Mouse (Mus musculus) CH12.LX (cell line): ENCODE measurements at regions not wholly inside any gene's neighbourhood (a gene's known extent, or its start where the extent isn't known, plus 50 kb on each side); places are given as distances from the start of the nearest gene placed in this dataset.

ENCODE experiments used
- DNase-seq: peaks from one replicate; pipeline ENCODE4 v3.0.0-alpha.2; 2013; ENCODE audit errors: extremely low read depth
- H3K27ac ChIP-seq: 2 replicates; pipeline ENCODE4 v1.5.1; 2012; ENCODE audit warnings: low read depth, mild to moderate bottlenecking, control low read depth, moderate library complexity; ENCODE audit not compliant: insufficient read depth
- H3K27me3 ChIP-seq: replicated peaks from 2 replicates; pipeline ENCODE3; 2012; ENCODE audit warnings: inconsistent platforms
- H3K36me3 ChIP-seq, 2 experiments: replicated peaks in 1 of 2; 2 replicates each; pipeline versions ENCODE3 to v1.6.1; 2012; ENCODE audit warnings: inconsistent platforms in 1 of 2, low read length in 1 of 2, mild to moderate bottlenecking in 1 of 2, mixed read lengths in 1 of 2, moderate library complexity in 1 of 2; ENCODE audit not compliant: control insufficient read depth in 1 of 2, insufficient read depth in 1 of 2
- H3K4me1 ChIP-seq, 2 experiments: 2 replicates each; pipeline ENCODE4 v1.6.1; 2012; ENCODE audit warnings: inconsistent platforms in 1 of 2, moderate library complexity in 1 of 2; ENCODE audit not compliant: insufficient read depth in 2 of 2, control insufficient read depth in 1 of 2
- H3K4me2 ChIP-seq: 2 replicates; pipeline ENCODE4 v1.6.1; 2012; ENCODE audit warnings: low read depth, mild to moderate bottlenecking, control low read depth; ENCODE audit not compliant: poor library complexity, insufficient read depth, severe bottlenecking
- H3K4me3 ChIP-seq, 3 experiments: fragments of 150-350 bp in 1 of 3; sonication (generic) in 1 of 3; replicated peaks in 1 of 3; 2 replicates each; pipeline versions ENCODE3 to v1.5.1; 2011 to 2012; ENCODE audit warnings: low read depth in 2 of 3, low read length in 2 of 3, mild to moderate bottlenecking in 2 of 3, moderate library complexity in 2 of 3, control low read depth in 1 of 3, improper control_type of control experiment in 1 of 3, inconsistent platforms in 1 of 3, mixed read lengths in 1 of 3; ENCODE audit not compliant: poor library complexity in 1 of 3
- H3K79me2 ChIP-seq: replicated peaks from 2 replicates; pipeline ENCODE4 v1.6.1; 2012; ENCODE audit warnings: mild to moderate bottlenecking, moderate library complexity; ENCODE audit not compliant: control insufficient read depth, poor library complexity, insufficient read depth, severe bottlenecking; ENCODE audit errors: extremely low read depth
- H3K9ac ChIP-seq: 2 replicates; pipeline ENCODE4 v1.6.1; 2012; ENCODE audit warnings: low read depth, mild to moderate bottlenecking, control low read depth, moderate library complexity; ENCODE audit not compliant: insufficient read depth
- H3K9me3 ChIP-seq: replicated peaks from 2 replicates; pipeline ENCODE3; 2012; ENCODE audit warnings: low read length, inconsistent platforms, mixed read lengths
- BHLHE40 ChIP-seq: IDR thresholded peaks from 2 replicates; pipeline ENCODE4 v1.6.1; 2011; ENCODE audit warnings: mild to moderate bottlenecking, low read depth, low read length, improper control_type of control experiment
- CHD1 ChIP-seq: IDR thresholded peaks from 2 replicates; pipeline ENCODE4 v1.6.1; 2012; ENCODE audit warnings: low read depth, low read length, improper control_type of control experiment, inconsistent platforms
- CHD2 ChIP-seq: IDR thresholded peaks from 2 replicates; pipeline ENCODE4 v1.6.1; 2011; ENCODE audit warnings: low read length, improper control_type of control experiment
- CTCF ChIP-seq, 2 experiments: IDR thresholded peaks in 1 of 2; conservative IDR thresholded peaks in 1 of 2; 2 replicates each; pipeline ENCODE4 v1.5.1; 2011 to 2012; ENCODE audit warnings: low read depth in 2 of 2, low read length in 2 of 2, improper control_type of control experiment in 1 of 2, inconsistent platforms in 1 of 2, mild to moderate bottlenecking in 1 of 2, moderate library complexity in 1 of 2
- E2F4 ChIP-seq: IDR thresholded peaks from 2 replicates; pipeline ENCODE4 v1.6.1; 2011; ENCODE audit warnings: low read depth, low read length, improper control_type of control experiment; ENCODE audit not compliant: insufficient replicate concordance
- ETS1 ChIP-seq: conservative IDR thresholded peaks from 2 replicates; pipeline ENCODE4 v1.6.1; 2012; ENCODE audit warnings: low read depth, mild to moderate bottlenecking, inconsistent platforms, low read length, improper control_type of control experiment, moderate library complexity
- GABPA ChIP-seq: IDR thresholded peaks from 2 replicates; pipeline ENCODE4 v1.6.1; 2012; ENCODE audit warnings: low read depth, low read length, improper control_type of control experiment, inconsistent platforms; ENCODE audit not compliant: insufficient replicate concordance
- IRF4 ChIP-seq: IDR thresholded peaks from 2 replicates; pipeline ENCODE4 v1.6.1; 2014; ENCODE audit warnings: low read depth, mild to moderate bottlenecking, inconsistent platforms, low read length, improper control_type of control experiment
- JUN ChIP-seq: IDR thresholded peaks from 2 replicates; pipeline ENCODE4 v1.6.1; 2011; ENCODE audit warnings: low read depth, mild to moderate bottlenecking, low read length, improper control_type of control experiment, moderate library complexity; ENCODE audit not compliant: insufficient read depth
- JUND ChIP-seq: conservative IDR thresholded peaks from 2 replicates; pipeline ENCODE4 v1.6.1; 2011; ENCODE audit warnings: low read depth, low read length, improper control_type of control experiment
- KAT2A ChIP-seq: IDR thresholded peaks from 2 replicates; pipeline ENCODE4 v1.6.1; 2012; ENCODE audit warnings: low read length, improper control_type of control experiment, inconsistent platforms; ENCODE audit not compliant: insufficient replicate concordance
- MAZ ChIP-seq: IDR thresholded peaks from 2 replicates; pipeline ENCODE4 v1.6.1; 2012; ENCODE audit warnings: low read depth, mild to moderate bottlenecking, inconsistent platforms, low read length, improper control_type of control experiment, moderate library complexity
- MEF2A ChIP-seq: IDR thresholded peaks from 2 replicates; pipeline ENCODE4 v1.6.1; 2014; ENCODE audit warnings: low read depth, mild to moderate bottlenecking, inconsistent platforms, low read length, improper control_type of control experiment, borderline replicate concordance
- MYC ChIP-seq: IDR thresholded peaks from 2 replicates; pipeline ENCODE4 v1.6.1; 2011; ENCODE audit warnings: low read depth, mild to moderate bottlenecking, improper control_type of control experiment, low read length
- PAX5 ChIP-seq: IDR thresholded peaks from 2 replicates; pipeline ENCODE4 v1.6.1; 2012; ENCODE audit warnings: low read length, inconsistent platforms, mixed read lengths
- POLR2A ChIP-seq: IDR thresholded peaks from 2 replicates; pipeline ENCODE4 v1.6.1; 2011; ENCODE audit warnings: low read depth, mild to moderate bottlenecking, improper control_type of control experiment, low read length
- RAD21 ChIP-seq: IDR thresholded peaks from 2 replicates; pipeline ENCODE4 v1.6.1; 2011; ENCODE audit warnings: low read depth, mild to moderate bottlenecking, low read length, improper control_type of control experiment, moderate library complexity
- RCOR1 ChIP-seq: conservative IDR thresholded peaks from 2 replicates; pipeline ENCODE4 v1.6.1; 2012; ENCODE audit warnings: low read depth, mild to moderate bottlenecking, inconsistent platforms, low read length, improper control_type of control experiment
- TBP ChIP-seq: conservative IDR thresholded peaks from 2 replicates; pipeline ENCODE4 v1.6.1; 2011; ENCODE audit warnings: low read depth, low read length, improper control_type of control experiment
- TCF12 ChIP-seq: IDR thresholded peaks from 2 replicates; pipeline ENCODE4 v1.6.1; 2014; ENCODE audit warnings: low read depth, mild to moderate bottlenecking, inconsistent platforms, low read length, improper control_type of control experiment
- UBTF ChIP-seq: IDR thresholded peaks from 2 replicates; pipeline ENCODE4 v1.6.1; 2012; ENCODE audit warnings: low read depth, mild to moderate bottlenecking, inconsistent platforms, low read length, improper control_type of control experiment, moderate library complexity
- USF1 ChIP-seq: IDR thresholded peaks from 2 replicates; pipeline ENCODE4 v1.6.1; 2014; ENCODE audit warnings: low read depth, mild to moderate bottlenecking, inconsistent platforms, low read length, improper control_type of control experiment
- ZKSCAN1 ChIP-seq: IDR thresholded peaks from 2 replicates; pipeline ENCODE4 v1.6.1; 2012; ENCODE audit warnings: low read depth, inconsistent platforms, low read length, improper control_type of control experiment, borderline replicate concordance
- ZMIZ1 ChIP-seq: IDR thresholded peaks from 2 replicates; pipeline ENCODE4 v1.6.1; 2012; ENCODE audit warnings: low read depth, mild to moderate bottlenecking, inconsistent platforms, low read length, improper control_type of control experiment
- ZNF384 ChIP-seq: IDR thresholded peaks from 2 replicates; pipeline ENCODE4 v1.6.1; 2012; ENCODE audit warnings: low read depth, low read length, improper control_type of control experiment, inconsistent platforms
- dilution Hi-C: fragments of 300-500 bp; cut with MboI; formaldehyde crosslinking; loops from 2 replicates; pipeline ENCODE4 v1.14.3; 2020; ENCODE audit warnings: low sequenced_read_pairs; ENCODE audit not compliant: extremely low pct_unique_long_range_greater_than_20kb, extremely low pct_ligation_motif_present
- in situ Hi-C: fragments of 300-500 bp; cut with MboI; formaldehyde crosslinking; loops from 3 replicates; pipeline ENCODE4 v1.14.3; 2019; ENCODE audit warnings: low sequenced_read_pairs, low pct_ligation_motif_present, low pct_unique_long_range_greater_than_20kb, mixed read lengths

DNA sequence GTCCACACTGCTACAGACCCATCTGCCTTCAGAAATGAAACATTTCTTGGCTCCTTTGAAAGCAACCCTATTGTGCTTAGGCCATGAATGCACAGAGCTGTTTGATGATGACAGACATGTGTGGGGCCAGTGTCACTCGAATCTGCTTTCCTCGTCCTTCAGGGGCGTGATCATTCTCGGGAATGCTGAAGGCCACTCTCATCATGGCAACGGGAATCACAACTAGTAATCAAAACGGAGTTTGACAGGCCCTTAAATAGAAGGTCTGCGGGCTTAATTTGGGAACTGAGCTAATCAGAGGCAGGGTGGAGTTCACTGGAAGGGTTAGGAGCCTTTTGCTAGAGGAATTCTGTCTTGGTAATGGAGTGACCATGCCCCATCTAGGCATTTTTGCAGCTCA is 290.2 kb upstream of the Trib2 start:
- H3K4me2 ChIP-seq = no peak overlapping the region
- H3K9ac ChIP-seq = no peak overlapping the region
- no peaks in the 10 kb centered on the region for H3K4me1 ChIP-seq
- no peaks in the 10 kb centered on the region for H3K9me3 ChIP-seq
- no peak overlapping the region for H3K27ac ChIP-seq
- in situ Hi-C loops = no loop called here
- H3K36me3 ChIP-seq = no peaks in the 10 kb centered on the region
- H3K79me2 ChIP-seq = no peaks in the 10 kb centered on the region
- no peak for TF ChIP-seq UBTF
- no peak for TF ChIP-seq TCF12
- no peak for TF ChIP-seq USF1
- no peak for TF ChIP-seq RCOR1
- no peak for TF ChIP-seq JUND
- DNase-seq = no peak
- no peak overlapping the region for H3K4me3 ChIP-seq
- H3K27me3 ChIP-seq = no peaks in the 10 kb centered on the region
- dilution Hi-C loops = no loop called here

GRCm38 (mm10) chr12:16098840-16099239 is 282.1 kb upstream of the Trib2 start:
- no peaks in the 10 kb centered on the region for H3K9me3 ChIP-seq
- in situ Hi-C loops = no loop called here

DNA sequence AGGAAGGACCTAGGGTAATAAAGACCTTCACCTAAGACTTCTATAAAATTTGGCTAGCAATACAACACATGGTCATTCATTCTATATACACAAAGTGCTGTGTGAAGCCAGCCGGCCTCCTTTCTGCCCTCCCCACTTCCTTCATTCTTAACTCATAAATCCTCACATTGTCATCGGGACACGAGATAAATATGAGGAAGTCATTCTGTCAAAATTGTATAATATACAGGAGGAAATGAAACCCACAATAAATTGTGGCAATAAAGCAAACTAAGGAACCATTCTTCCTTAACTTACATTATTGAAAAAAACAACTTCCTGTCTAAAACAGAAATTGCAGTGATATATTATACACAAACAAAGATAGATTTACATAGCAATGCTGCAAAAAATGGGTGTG is 275.9 kb upstream of the Trib2 start:
- Histone ChIP-seq H3K4me3 (no peak overlapping the region), H3K79me2 (no peaks in the 10 kb centered on the region), H3K4me2 (no peak overlapping the region), H3K27ac (no peak overlapping the region), H3K9ac (no peak overlapping the region), H3K27me3 (no peaks in the 10 kb centered on the region), H3K4me1 (no peaks in the 10 kb centered on the region), H3K36me3 (no peaks in the 10 kb centered on the region), H3K9me3 (no peaks in the 10 kb centered on the region)
- no peak for TF ChIP-seq ZMIZ1
- TF ChIP-seq KAT2A = no peak
- TF ChIP-seq CHD2 = no peak
- no peak for TF ChIP-seq MAZ
- TF ChIP-seq CTCF (conservative IDR thresholded peaks at IDR 0.05 in 1 of 2, IDR thresholded peaks at IDR 0.05 in 1 of 2; ENCODE audit: low read depth in 2 of 2, low read length in 2 of 2) = no peak
- no peak for TF ChIP-seq ZKSCAN1
- TF ChIP-seq RCOR1 = no peak
- no peak for TF ChIP-seq GABPA
- no peak for TF ChIP-seq RAD21
- no peak for TF ChIP-seq CHD1
- dilution Hi-C loops (no loop called here), in situ Hi-C loops (no loop called here)
- DNase-seq = no peak

More at GRCm38 (mm10) chr12:16098840-16099239, 282.1 kb upstream of the Trib2 start:
- DNase-seq = no peak
- H3K27ac ChIP-seq = no peak overlapping the region
- H3K27me3 ChIP-seq = no peaks in the 10 kb centered on the region
- dilution Hi-C loops = no loop called here
- no peak for TF ChIP-seq CHD2
- TF ChIP-seq ETS1 = no peak
- TF ChIP-seq GABPA = no peak
- TF ChIP-seq ZNF384 = no peak
- TF ChIP-seq JUN = no peak
- TF ChIP-seq RAD21 = no peak
- TF ChIP-seq MEF2A = no peak
- no peak for TF ChIP-seq KAT2A
- no peak for TF ChIP-seq CHD1
- no peak for TF ChIP-seq PAX5
- TF ChIP-seq IRF4 = no peak
- TF ChIP-seq MYC = no peak
- TF ChIP-seq E2F4 = no peak
- TF ChIP-seq BHLHE40 = no peak
- no peak for TF ChIP-seq ZKSCAN1
- no peak for TF ChIP-seq UBTF
- TF ChIP-seq TBP = no peak
- no peak for TF ChIP-seq RCOR1
- TF ChIP-seq POLR2A = no peak
- TF ChIP-seq MAZ = no peak
- no peak overlapping the region for H3K4me2 ChIP-seq
- no peak overlapping the region for H3K4me3 ChIP-seq
- H3K36me3 ChIP-seq = no peaks in the 10 kb centered on the region
- no peaks in the 10 kb centered on the region for H3K4me1 ChIP-seq
- H3K9ac ChIP-seq = no peak overlapping the region
- no peaks in the 10 kb centered on the region for H3K79me2 ChIP-seq
